Mouse (Mus musculus): ENCODE data around the gene Pbld1.

GRCm38 (mm10) chr10:63011556-63011955, 48.4 kb upstream of the Pbld1 start:
- TF ChIP-seq CTCF (IDR thresholded peaks at IDR 0.05; ENCODE audit: extremely low read depth, insufficient read length, insufficient replicate concordance, low read depth, low read length), result no peak
- no peak for TF ChIP-seq POLR2A (IDR thresholded peaks at IDR 0.05; ENCODE audit: low read depth, low read length)
